Mouse (Mus musculus) hindbrain, embryonic 15.5 days (tissue): ENCODE measurements around the gene Srp54c. TPM values are rescaled to one million over a fixed set of nuclear protein-coding genes. Genes with fewer than 3 reads are reported as not detected.

Source experiments
- ATAC-seq: fragments of 200-750 bp; cut with Nextera tagmentation; 2 replicates; pipeline ENCODE4 v1.8.0; 2017; ENCODE audit warnings: low read depth, moderate number of reproducible peaks, moderate TSS enrichment; ENCODE audit not compliant: low FRiP score
- H3K27ac ChIP-seq: fragments of 300-500 bp; sonication (generic); replicated peaks from 2 replicates; pipeline ENCODE4 v1.5.1; 2015; ENCODE audit warnings: mild to moderate bottlenecking, inconsistent platforms
- H3K27me3 ChIP-seq: fragments of 300-500 bp; sonication (generic); 2 replicates; pipeline ENCODE4 v1.6.1; 2015; ENCODE audit warnings: control low read depth, inconsistent platforms
- H3K36me3 ChIP-seq: fragments of 300-500 bp; sonication (generic); 2 replicates; pipeline ENCODE4 v1.6.1; 2015; ENCODE audit warnings: control low read depth, inconsistent platforms
- H3K4me1 ChIP-seq: fragments of 300-500 bp; sonication (generic); replicated peaks from 2 replicates; pipeline ENCODE4 v1.6.1; 2015; ENCODE audit warnings: control low read depth, inconsistent platforms
- H3K4me2 ChIP-seq: fragments of 300-500 bp; sonication (generic); 2 replicates; pipeline ENCODE4 v1.6.1; 2015; ENCODE audit warnings: moderate library complexity, mild to moderate bottlenecking, inconsistent platforms
- H3K4me3 ChIP-seq: fragments of 300-500 bp; sonication (generic); 2 replicates; pipeline ENCODE4 v1.5.1; 2015; ENCODE audit warnings: mild to moderate bottlenecking, inconsistent platforms
- H3K9ac ChIP-seq: fragments of 300-500 bp; sonication (generic); 2 replicates; pipeline ENCODE4 v1.6.1; 2015; ENCODE audit warnings: inconsistent platforms
- H3K9me3 ChIP-seq: fragments of 300-500 bp; sonication (generic); 2 replicates; pipeline ENCODE4 v1.6.1; 2016; ENCODE audit warnings: control low read depth, inconsistent platforms
- WGBS: fragments of 180-500 bp; shearing (Covaris S2); methylation state at CpG from one replicate; pipeline ENCODE4 v1.1.7; 2015; 5-methylcytosine and 5-hydroxymethylcytosine counted together
- polyA plus RNA-seq: library from polyadenylated mRNA; unstranded; fragments of >200 nt; fragmentation: Nextera tagmentation; extraction: Ambion mirVana; gene quantifications from 2 replicates; pipeline ENCODE4 v1.2.1, GENCODE M21; 2015

Srp54c gene
- polyA plus RNA-seq, 1 experiment from 2014 or later: 70.6 TPM

- no peaks in the 10 kb centered on the region for H3K9me3 ChIP-seq
- no peak within 1 kb of the TSS for H3K4me3 ChIP-seq
- no peak within 1 kb of the TSS for H3K4me2 ChIP-seq
- H3K4me1 ChIP-seq: peaks cover 34% of the 10 kb centered on the region
- no peak for ATAC-seq
- no peak within 1 kb of the TSS for H3K9ac ChIP-seq
- 92% methylated on average over 5 of the region's 5 CpGs for whole genome bisulfite sequencing
- no peaks in the 10 kb centered on the region for H3K27me3 ChIP-seq
- H3K27ac ChIP-seq: no peak within 1 kb of the TSS
- H3K36me3 ChIP-seq: peaks cover 32% of the 10 kb centered on the region
Observed at GRCm38 (mm10) chr12:55299336-55299735, 69.4 kb downstream of the Srp54c start, which contains the start of gene 1110008L16Rik. Gene 1110008L16Rik, plus strand, starts transcription at chr12:55299577.

GRCm38 (mm10) chr12:55300820-55301351, 70.9 kb downstream of the Srp54c start:
- peaks cover 34% of the 10 kb centered on the region for H3K4me1 ChIP-seq
- peaks cover 20% of the 10 kb centered on the region for H3K36me3 ChIP-seq
- no peaks in the 10 kb centered on the region for H3K9me3 ChIP-seq
- no peaks in the 10 kb centered on the region for H3K27me3 ChIP-seq
- H3K9ac ChIP-seq: no peak overlapping the region
- H3K4me2 ChIP-seq: peak overlapping the region; percentile 63
- ATAC-seq: no peak
- 87% methylated on average over 3 of the region's 3 CpGs for WGBS
- no peak overlapping the region for H3K27ac ChIP-seq
- peak overlapping the region; percentile 58 for H3K4me3 ChIP-seq

GRCm38 (mm10) chr12:55301472-55302300, 71.7 kb downstream of the Srp54c start:
- Histone ChIP-seq H3K36me3 (peaks cover 15% of the 10 kb centered on the region), H3K4me3 (peak overlapping the region; percentile 58), H3K4me2 (peak overlapping the region; percentile 63), H3K9ac (peak overlapping the region; percentile 56), H3K9me3 (no peaks in the 10 kb centered on the region), H3K27ac (peak overlapping the region; percentile 88), H3K27me3 (no peaks in the 10 kb centered on the region), H3K4me1 (peaks cover 34% of the 10 kb centered on the region)
- WGBS: 41% methylated on average over 11 of the region's 11 CpGs
- ATAC-seq: no peak

- peak; percentile 95 for ATAC-seq
Observed at GRCm38 (mm10) chr12:55302485-55303441, 72.8 kb downstream of the Srp54c start, which contains the start of gene Ppp2r3c. Gene Ppp2r3c, minus strand, starts transcription at chr12:55302998.

GRCm38 (mm10) chr12:55306371-55306770, 76.4 kb downstream of the Srp54c start:
- Histone ChIP-seq H3K4me2 (no peak overlapping the region), H3K9ac (no peak overlapping the region), H3K9me3 (no peaks in the 10 kb centered on the region), H3K36me3 (no peaks in the 10 kb centered on the region), H3K4me1 (peaks cover 14% of the 10 kb centered on the region), H3K4me3 (no peak overlapping the region), H3K27ac (no peak overlapping the region), H3K27me3 (no peaks in the 10 kb centered on the region)
- 97% methylated on average over 4 of the region's 4 CpGs for WGBS
- no peak for ATAC-seq

More at GRCm38 (mm10) chr12:55302485-55303441, 72.8 kb downstream of the Srp54c start, which contains the start of gene Ppp2r3c:
- peak within 1 kb of the TSS; percentile 88 for H3K27ac ChIP-seq
- peak within 1 kb of the TSS; percentile 63 for H3K4me2 ChIP-seq
- H3K27me3 ChIP-seq: no peaks in the 10 kb centered on the region
- peaks cover 7% of the 10 kb centered on the region for H3K36me3 ChIP-seq
- H3K4me3 ChIP-seq: peak within 1 kb of the TSS; percentile 58
- peak within 1 kb of the TSS; percentile 56 for H3K9ac ChIP-seq
- peaks cover 34% of the 10 kb centered on the region for H3K4me1 ChIP-seq
- H3K9me3 ChIP-seq: no peaks in the 10 kb centered on the region
- WGBS: under 1% methylated on average over 55 of the region's 55 CpGs

GRCm38 (mm10) chr12:55307566-55307965, 77.6 kb downstream of the Srp54c start:
- 66% methylated on average over 6 of the region's 6 CpGs for WGBS

GRCm38 (mm10) chr12:55308731-55309130, 78.8 kb downstream of the Srp54c start:
- Histone ChIP-seq H3K36me3 (no peaks in the 10 kb centered on the region), H3K27me3 (no peaks in the 10 kb centered on the region), H3K9ac (no peak overlapping the region), H3K4me1 (peaks cover 4% of the 10 kb centered on the region), H3K27ac (no peak overlapping the region), H3K4me2 (no peak overlapping the region), H3K4me3 (no peak overlapping the region), H3K9me3 (no peaks in the 10 kb centered on the region)
- WGBS: 95% methylated on average over 9 of the region's 9 CpGs
- ATAC-seq: no peak

More at GRCm38 (mm10) chr12:55307566-55307965, 77.6 kb downstream of the Srp54c start:
- Histone ChIP-seq H3K4me1 (peaks cover 8% of the 10 kb centered on the region), H3K9ac (no peak overlapping the region), H3K9me3 (no peaks in the 10 kb centered on the region), H3K4me2 (no peak overlapping the region), H3K4me3 (no peak overlapping the region), H3K36me3 (no peaks in the 10 kb centered on the region), H3K27me3 (no peaks in the 10 kb centered on the region), H3K27ac (no peak overlapping the region)
- ATAC-seq: no peak

GRCm38 (mm10) chr12:55309501-55309900, 79.5 kb downstream of the Srp54c start:
- WGBS: 78% methylated on average over 8 of the region's 8 CpGs
- Histone ChIP-seq H3K4me1 (no peaks in the 10 kb centered on the region), H3K4me2 (no peak overlapping the region), H3K27me3 (no peaks in the 10 kb centered on the region), H3K9ac (no peak overlapping the region), H3K9me3 (no peaks in the 10 kb centered on the region), H3K4me3 (no peak overlapping the region), H3K27ac (no peak overlapping the region), H3K36me3 (no peaks in the 10 kb centered on the region)
- no peak for ATAC-seq

GRCm38 (mm10) chr12:55311841-55312240, 81.9 kb downstream of the Srp54c start:
- WGBS: 89% methylated on average over 7 of the region's 7 CpGs
- no peak for ATAC-seq

More at GRCm38 (mm10) chr12:55311841-55312240, 81.9 kb downstream of the Srp54c start:
- H3K4me3 ChIP-seq: no peak overlapping the region
- no peak overlapping the region for H3K27ac ChIP-seq
- H3K9ac ChIP-seq: no peak overlapping the region
- H3K9me3 ChIP-seq: no peaks in the 10 kb centered on the region
- no peaks in the 10 kb centered on the region for H3K27me3 ChIP-seq
- H3K36me3 ChIP-seq: no peaks in the 10 kb centered on the region
- no peaks in the 10 kb centered on the region for H3K4me1 ChIP-seq
- H3K4me2 ChIP-seq: no peak overlapping the region
